In genomic region chr6:36788576-36789191, GRCm38 (mm10) we compare ENCODE assay signal across 7 mouse cellular contexts. TPM values are rescaled to one million over a fixed set of nuclear protein-coding genes. Genes with fewer than 3 reads are reported as not detected.
DNase-seq lines count a peak whose midpoint lies in the region; ATAC-seq lines count a peak whose summit lies in the region.

No protein-coding gene starts in this region.

- H3K36me3 ChIP-seq in kidney, embryonic 16.5 days (ENCODE audit: insufficient read depth, low read length): no peaks in the 10 kb centered on the region
- H3K36me3 ChIP-seq in hindbrain, embryonic 14.5 days (replicated peaks; ENCODE audit: control insufficient read depth, insufficient read depth): no peaks in the 10 kb centered on the region; the same call in 1 of the 2 replicates
- no peaks in the 10 kb centered on the region for H3K36me3 ChIP-seq in neural tube, embryonic 14.5 days (ENCODE audit: control insufficient read depth, insufficient read depth, low read length)

- H3K9ac ChIP-seq in kidney, embryonic 16.5 days (replicated peaks; ENCODE audit: low read length): no peak overlapping the region
- H3K9ac ChIP-seq in hindbrain, embryonic 14.5 days: no peak overlapping the region
- H3K9ac ChIP-seq in neural tube, embryonic 14.5 days (replicated peaks; ENCODE audit: low read depth, low read length): no peak overlapping the region

- H3K4me2 ChIP-seq in kidney, embryonic 16.5 days (replicated peaks; ENCODE audit: low read depth, low read length): 0 out of 2 replicates have a peak overlapping the region, but pooled peaks have one; percentile 7
- H3K4me2 ChIP-seq in hindbrain, embryonic 14.5 days (replicated peaks): peak overlapping the region; percentile 26
- peak overlapping the region; percentile 19; the same call in 1 of the 2 replicates for H3K4me2 ChIP-seq in neural tube, embryonic 14.5 days (ENCODE audit: low read depth, low read length)

- ATAC-seq in kidney, embryonic 16.5 days (ENCODE audit: low FRiP score, low TSS enrichment): peak; percentile 93
- ATAC-seq in hindbrain, embryonic 14.5 days (ENCODE audit: low FRiP score): peak; percentile 67
- peak; percentile 70; the same call in 1 of the 2 replicates for ATAC-seq in neural tube, embryonic 14.5 days (ENCODE audit: low read depth)

- no peak overlapping the region for H3K4me3 ChIP-seq in kidney, embryonic 16.5 days (ENCODE audit: low read length)
- H3K4me3 ChIP-seq in hindbrain, embryonic 14.5 days (replicated peaks; ENCODE audit: low read length): no peak overlapping the region
- H3K4me3 ChIP-seq in neural tube, embryonic 14.5 days (ENCODE audit: low read depth, low read length): no peak overlapping the region

- H3K27me3 ChIP-seq in kidney, embryonic 16.5 days (ENCODE audit: insufficient read depth, low read length): no peaks in the 10 kb centered on the region
- no peaks in the 10 kb centered on the region for H3K27me3 ChIP-seq in hindbrain, embryonic 14.5 days (ENCODE audit: control insufficient read depth, insufficient read depth, low read length)
- no peaks in the 10 kb centered on the region for H3K27me3 ChIP-seq in neural tube, embryonic 14.5 days (ENCODE audit: control insufficient read depth, insufficient read depth, low read length)

- 34% methylated on average over 12 of the region's 12 CpGs for WGBS in kidney, embryonic 16.5 days
- WGBS in hindbrain, embryonic 14.5 days: 24% methylated on average over 12 of the region's 12 CpGs
- 21% methylated on average over 12 of the region's 12 CpGs for WGBS in neural tube, embryonic 14.5 days

- peak overlapping the region; percentile 69 for H3K27ac ChIP-seq in kidney, embryonic 16.5 days (ENCODE audit: low read length)
- peak overlapping the region; percentile 66 for H3K27ac ChIP-seq in hindbrain, embryonic 14.5 days
- peak overlapping the region; percentile 59 for H3K27ac ChIP-seq in neural tube, embryonic 14.5 days (ENCODE audit: low read depth, low read length)

- DNase-seq in kidney, adult 11 months: no peak
- DNase-seq in embryo, embryonic 9.5 days (ENCODE audit: extremely low spot score): peak; percentile 59
- no peak for DNase-seq in hindbrain, embryonic 14.5 days (ENCODE audit: low spot score)
- no peak for DNase-seq in testis, postnatal 10 days (ENCODE audit: low spot score)
- DNase-seq in adipocyte (ENCODE audit: low spot score): no peak

- no peaks in the 10 kb centered on the region for H3K9me3 ChIP-seq in kidney, embryonic 16.5 days (ENCODE audit: low read length)
- no peaks in the 10 kb centered on the region for H3K9me3 ChIP-seq in hindbrain, embryonic 14.5 days (ENCODE audit: control insufficient read depth, low read length)
- H3K9me3 ChIP-seq in neural tube, embryonic 14.5 days (ENCODE audit: control insufficient read depth, low read length): no peaks in the 10 kb centered on the region

- H3K4me1 ChIP-seq in kidney, embryonic 16.5 days (ENCODE audit: insufficient read depth, low read length): peaks cover 30% of the 10 kb centered on the region
- H3K4me1 ChIP-seq in hindbrain, embryonic 14.5 days (replicated peaks; ENCODE audit: control insufficient read depth, insufficient read depth, low read length): peaks cover 46% of the 10 kb centered on the region
- H3K4me1 ChIP-seq in neural tube, embryonic 14.5 days (ENCODE audit: control insufficient read depth, insufficient read depth, low read length): peaks cover 22% of the 10 kb centered on the region

RNA-seq across cellular contexts. Expression of gene Ptn, which starts 21.3 kb away (rescaled TPM):
- 338 and 342 TPM in 2 replicates for polyA plus RNA-seq in kidney, embryonic 16.5 days (2015; fragmentation: Nextera tagmentation; extraction: Ambion mirVana)
- 732 and 771 TPM in 2 replicates for polyA plus RNA-seq in hindbrain, embryonic 14.5 days (2014; fragmentation: Nextera tagmentation; extraction: Ambion mirVana)
- polyA plus RNA-seq in neural tube, embryonic 14.5 days (2014; fragmentation: Nextera tagmentation; extraction: Ambion mirVana): 674 and 756 TPM in 2 replicates
